Mouse (Mus musculus) thymus, adult 2 months (tissue): ENCODE results near the gene Cxcl15.
"Not testable (repeated sequence)": the region's sequence is repeated elsewhere in the genome, so short reads cannot be mapped to it uniquely, and the experiment has no call there.

ENCODE experiments used
- CTCF ChIP-seq: fragments of 200-500 bp; IDR thresholded peaks from 2 replicates; pipeline ENCODE4 v1.5.1; 2012; ENCODE audit warnings: mild to moderate bottlenecking, control low read depth, low read length, moderate library complexity, borderline replicate concordance; ENCODE audit not compliant: control insufficient read depth, poor library complexity, insufficient read depth; ENCODE audit errors: extremely low read depth
- POLR2A ChIP-seq: fragments of 200-500 bp; IDR thresholded peaks from 2 replicates; pipeline ENCODE4 v1.6.1; 2012; ENCODE audit warnings: mild to moderate bottlenecking, low read length, control low read depth, moderate library complexity; ENCODE audit not compliant: control insufficient read depth, poor library complexity, insufficient read depth; ENCODE audit errors: extremely low read depth

- TF ChIP-seq CTCF, POLR2A: not testable (repeated sequence)
Observed at GRCm38 (mm10) chr5:90795392-90795791, 1.1 kb downstream of the Cxcl15 start.
